Mouse (Mus musculus) heart, adult 8-10 months (tissue): ENCODE measurements around the gene Cdh15. TPM values are rescaled to one million over a fixed set of nuclear protein-coding genes. Genes with fewer than 3 reads are reported as not detected.

ENCODE experiments used
- DNase-seq: peaks from one replicate; pipeline ENCODE4 v3.0.0; 2022; ENCODE audit warnings: low spot score
- total RNA-seq, 4 experiments: library from RNA; stranded (reverse); gene quantifications; 2 replicates each; pipeline ENCODE4 v1.2.4; 2022

Cdh15 gene
- under 1 TPM in 1 of 4 experiments, not detected in 3; 0.06 TPM for total RNA-seq

DNA sequence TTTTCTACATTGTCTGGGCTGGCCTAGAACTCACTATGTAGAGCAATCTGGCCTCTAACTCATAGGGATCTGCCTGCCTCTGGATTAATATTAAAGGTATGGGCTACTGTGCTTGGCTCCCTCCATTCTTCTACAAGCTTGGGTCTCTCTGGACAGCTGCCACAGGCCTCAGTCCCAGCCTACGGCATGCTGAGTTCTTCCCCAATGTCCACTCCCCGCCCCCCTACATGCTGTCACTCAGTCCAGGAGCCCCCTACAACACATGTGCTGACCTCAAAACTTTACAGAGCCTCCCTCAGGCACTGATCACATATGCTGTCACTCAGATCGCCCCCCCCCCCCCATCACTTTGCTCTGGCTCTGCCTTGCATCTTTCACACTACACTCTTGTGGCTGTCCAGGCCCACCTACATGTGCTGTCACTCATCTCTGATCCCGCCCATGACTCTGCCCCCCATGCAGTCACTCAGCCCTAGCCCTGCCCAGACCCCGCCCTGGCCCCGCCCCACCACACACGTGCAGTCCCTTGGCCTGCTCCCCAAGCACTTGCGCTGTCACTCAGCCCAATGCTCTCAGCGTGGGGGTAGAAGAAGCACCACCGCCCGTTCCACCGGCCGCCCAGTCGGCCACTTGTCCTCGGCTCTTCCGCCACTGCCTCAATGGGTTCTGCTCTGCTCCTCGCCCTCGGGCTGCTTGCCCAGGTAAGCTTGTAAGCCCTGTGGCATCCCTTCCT is at the start of gene Cdh15:
TSS of gene Cdh15 (plus strand) at position 138 of the 733 bp plus-strand sequence.
- no peak for DNase-seq

DNA sequence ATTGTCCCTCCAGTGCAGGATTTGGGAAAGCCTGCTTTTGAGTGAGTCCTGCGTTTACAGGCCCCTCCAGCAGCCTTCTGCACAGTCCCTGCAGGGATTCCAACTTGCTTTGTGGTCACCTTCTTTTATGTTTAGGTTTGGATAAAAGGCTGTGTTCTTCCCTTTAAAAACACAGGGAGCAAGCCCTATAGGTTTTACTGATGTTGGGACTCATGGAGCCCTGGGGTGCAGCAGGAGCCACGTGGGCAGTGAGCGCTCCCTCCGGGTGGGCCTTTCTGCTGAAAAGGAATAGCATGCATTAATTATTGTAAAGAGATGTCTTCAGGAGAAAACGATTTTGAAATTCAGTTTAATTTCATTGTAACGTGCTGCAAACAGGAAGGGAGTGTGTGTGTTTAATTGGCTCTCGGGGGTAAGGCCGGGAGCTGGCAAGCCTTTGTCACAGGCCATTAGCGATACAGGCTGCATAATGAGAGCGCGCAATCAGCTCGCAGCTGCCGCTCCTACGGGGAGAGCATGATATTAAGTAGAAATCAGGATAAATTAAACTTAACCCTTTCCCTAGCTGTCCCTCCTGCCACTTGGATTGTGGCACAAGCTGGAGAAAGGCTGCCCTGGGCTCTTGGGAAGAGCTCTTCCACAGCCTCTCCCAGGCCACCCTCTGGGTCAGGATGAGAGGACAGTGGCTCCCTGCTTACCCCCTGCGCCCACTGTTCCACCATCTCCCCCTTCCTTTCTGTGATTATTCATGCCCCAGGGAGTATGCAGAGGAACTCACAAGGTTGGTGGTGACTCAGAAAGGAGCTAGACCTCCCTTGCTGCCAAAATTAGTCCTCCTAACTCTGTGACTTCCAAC is 43.6 kb upstream of the Cdh15 start:
- DNase-seq: no peak

DNA sequence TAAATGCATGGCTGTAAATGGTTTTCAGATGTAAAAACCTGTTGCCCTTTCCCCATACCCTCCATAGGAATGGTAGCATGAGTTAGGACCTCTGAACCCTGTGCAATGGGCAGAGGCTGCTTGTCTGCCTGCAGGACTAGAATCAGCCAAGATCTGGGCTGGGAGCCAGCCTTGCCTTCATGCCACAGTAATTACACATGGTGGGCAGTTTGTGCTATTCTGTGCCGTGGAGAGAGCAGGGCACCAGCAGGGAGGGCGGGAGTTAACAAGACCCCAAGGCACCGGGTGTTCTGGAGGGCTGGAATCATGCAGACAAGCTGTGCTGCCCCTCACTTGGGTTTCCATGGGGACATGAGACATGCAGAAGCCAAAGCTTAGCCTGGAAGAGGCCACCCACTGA is 42.4 kb upstream of the Cdh15 start:
- no peak for DNase-seq

DNA sequence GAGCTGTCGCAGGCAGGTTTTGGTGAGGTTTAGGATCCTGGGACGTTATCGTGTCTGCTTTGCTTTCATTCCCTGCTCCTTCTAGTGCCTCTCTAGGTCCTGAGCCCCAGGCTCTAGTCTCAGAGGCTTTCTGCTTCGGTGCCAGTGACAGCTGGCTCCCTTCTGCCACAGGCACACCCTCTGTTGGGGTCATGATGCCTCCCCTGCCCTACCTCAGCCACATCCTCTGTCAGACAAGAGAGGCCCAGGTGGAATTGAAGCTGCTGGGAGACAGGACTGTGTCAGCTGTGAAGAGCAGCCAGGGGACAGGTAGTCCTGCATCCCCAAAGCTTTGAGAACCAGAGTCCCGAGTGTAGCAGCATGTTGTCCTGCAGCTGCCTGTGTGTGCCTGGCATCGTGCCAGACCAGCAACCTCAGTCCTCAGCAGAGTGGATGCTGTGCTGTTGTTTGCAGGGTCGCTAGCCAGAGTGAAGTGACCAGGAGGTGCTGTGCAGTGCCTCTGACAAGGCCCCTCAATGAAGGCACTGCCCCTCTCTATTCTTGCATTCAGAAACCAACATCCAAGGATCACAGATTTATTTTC is 40.7 kb upstream of the Cdh15 start:
- no peak for DNase-seq

DNA sequence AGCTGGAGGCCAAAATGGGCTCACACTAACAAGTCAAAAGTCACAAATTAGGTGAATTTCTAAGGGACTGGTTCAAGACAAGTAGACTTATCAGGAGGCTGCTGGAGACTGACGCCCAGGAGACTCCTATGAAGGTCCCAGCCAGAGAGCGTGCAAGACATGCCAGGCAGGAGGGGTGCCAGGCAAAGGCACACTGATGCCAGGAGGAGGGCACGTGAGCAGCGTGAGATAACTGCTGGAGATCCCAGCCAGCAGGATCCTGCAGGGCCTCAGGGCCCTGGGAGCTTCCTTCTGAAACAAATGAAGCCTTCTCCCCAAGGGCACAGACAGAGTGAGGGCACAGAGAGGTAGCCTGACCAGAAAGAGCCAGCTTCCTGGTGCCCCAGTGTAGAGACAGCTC is 39.9 kb upstream of the Cdh15 start:
- DNase-seq: peak; percentile 34

DNA sequence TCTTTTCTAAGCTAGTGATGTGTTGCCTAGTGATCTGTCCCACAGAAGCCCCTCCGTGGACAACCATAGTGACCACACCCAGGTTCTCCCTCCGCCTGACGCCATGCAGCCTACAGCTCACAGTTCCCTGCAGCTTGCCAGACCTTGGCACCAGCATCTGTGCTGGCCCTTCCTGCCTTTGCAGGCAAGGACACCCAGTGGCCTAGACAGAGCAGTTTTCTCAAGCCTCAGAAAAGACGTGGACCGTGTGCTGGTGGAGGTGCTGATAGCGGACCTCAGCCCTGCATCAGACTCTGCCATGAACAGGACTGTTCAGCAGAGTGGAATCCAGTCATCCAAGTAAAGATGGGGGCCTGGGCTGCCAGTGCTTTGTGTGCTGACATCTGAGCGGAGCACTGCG is 37.4 kb upstream of the Cdh15 start:
- DNase-seq: no peak

DNA sequence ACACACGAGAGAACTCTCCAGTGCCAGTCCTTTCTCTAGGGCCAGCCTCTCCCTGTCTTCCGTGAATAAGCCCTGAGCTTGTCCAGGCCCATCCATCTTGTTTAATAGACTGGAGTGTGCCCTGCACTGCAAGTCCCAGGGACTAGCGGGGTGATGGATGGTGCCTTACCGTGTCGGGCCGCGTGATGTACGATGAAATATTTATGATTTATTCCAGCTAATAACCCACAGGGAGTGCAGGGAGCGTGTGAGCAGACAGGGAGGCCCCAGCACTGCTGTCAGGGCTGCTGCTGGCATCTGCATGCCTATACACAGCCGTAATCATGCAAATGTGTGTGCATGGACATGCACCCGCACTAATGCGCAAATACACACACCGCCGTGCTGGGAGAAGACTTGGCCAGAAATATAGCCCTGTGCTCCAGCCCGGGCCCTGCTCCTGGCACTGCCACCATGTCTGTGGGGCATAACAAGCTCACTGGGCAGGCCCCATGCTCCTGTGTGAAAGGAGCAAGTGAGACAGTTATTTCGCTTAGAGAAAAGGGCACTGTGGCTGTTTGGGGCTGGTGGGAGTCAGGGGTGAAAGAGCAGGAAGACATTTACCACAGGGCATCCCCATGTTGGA is 35.8 kb upstream of the Cdh15 start:
- DNase-seq: no peak

DNA sequence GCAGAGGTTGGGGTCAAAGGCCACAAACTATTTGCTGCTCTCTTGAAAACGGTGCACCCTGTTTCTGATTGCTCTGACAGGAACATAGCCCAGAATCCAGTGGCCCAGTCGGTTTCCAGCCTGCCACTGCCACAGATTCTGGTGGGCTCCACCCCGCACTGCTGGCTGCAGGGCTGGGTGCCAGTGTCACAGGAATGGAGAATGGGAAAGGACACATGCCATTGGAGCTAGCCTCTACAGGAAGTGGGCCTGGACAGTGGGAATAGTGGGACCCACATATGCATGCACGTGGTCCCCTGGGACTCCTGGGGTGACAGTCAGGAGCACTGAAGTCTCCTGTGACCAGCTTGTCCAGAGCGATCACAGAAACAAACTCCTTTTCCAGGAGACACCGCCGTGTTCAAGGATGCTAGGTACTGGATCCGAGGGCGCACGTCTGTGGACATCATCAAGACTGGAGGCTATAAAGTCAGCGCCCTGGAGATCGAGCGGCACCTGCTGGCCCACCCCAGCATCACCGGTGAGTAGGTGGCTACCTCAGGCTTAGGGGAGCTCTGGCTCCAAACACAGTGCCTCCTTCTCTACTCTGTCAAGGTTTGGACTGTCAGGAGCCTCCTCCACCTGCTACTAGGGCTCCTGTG is 35.0 kb upstream of the Cdh15 start:
- no peak for DNase-seq

DNA sequence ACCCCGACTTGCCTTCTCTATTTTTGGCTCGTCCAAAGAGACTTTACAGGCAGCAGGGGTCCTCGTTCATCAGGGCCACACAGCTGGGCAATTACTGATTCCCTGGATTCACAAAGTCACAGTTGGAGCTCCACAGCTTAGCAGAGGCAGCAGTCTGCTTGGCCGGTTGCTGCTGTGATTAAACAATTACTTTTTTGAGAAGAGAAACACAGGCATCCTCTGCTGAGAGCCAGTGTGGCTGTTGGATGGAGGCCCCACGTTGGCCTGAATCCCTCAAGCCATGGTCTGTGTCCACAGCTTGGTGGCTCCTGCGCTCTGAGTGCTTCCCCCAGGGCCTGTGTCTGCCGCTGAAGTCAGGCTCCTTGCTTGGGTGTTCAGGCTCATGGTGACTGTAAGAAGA is 33.2 kb upstream of the Cdh15 start:
- no peak for DNase-seq

DNA sequence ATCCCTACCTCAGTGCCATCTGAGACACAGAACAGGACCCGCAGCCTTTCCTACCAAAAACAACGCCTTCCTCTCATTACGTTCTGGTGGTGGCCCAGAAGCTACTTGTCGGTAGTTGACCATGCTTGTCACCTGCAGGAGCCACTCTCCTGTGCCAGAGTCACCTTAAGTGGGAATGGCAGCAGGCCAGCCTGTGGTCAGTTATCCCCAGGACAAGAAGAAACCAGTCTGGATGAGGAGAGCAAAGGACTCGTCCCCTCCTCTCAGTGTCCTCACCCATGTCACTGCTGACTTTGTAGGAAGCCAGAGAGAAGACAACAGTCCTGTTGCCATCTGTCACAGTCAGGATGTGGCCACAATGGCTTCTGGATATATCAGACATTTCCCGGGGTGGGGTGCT is 30.8 kb upstream of the Cdh15 start:
- DNase-seq: no peak

DNA sequence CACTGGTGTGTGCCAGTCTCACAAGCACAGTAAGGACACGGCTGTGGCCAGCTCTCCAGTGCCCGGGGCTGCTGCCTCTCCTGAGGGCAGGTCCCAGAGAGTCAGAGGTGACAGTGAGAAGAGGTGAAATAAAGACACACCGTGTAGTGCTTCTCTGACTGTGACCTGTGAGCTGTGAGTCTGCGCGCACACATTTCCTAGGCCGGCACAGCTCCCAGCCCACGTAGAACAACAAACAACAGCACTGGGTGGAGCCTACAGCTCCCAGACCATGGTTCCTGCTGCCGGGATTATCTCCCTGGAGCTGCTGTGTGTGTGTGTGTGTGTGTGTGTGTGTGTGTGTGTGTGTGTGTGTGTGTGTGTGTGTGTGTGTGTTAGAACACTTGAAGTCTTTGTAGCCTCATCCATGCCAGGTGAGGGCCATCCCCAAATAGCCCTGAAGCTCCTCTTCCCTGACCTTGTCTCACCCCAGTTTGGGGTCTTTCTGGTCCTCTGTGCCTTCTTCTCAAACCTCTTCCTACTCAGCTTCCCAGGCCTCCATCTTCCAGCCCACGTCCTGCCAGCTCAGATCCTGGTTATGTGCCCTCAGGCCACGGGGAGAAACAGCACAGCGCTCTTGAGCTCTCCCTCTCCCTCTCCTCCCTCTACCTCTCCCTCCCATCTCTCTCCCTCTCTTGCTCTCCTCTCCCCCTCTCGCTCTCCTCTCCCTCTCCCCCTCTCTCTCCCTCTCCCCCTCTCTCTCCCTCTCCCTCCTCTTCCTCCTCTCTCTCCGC is 29.9 kb upstream of the Cdh15 start:
- DNase-seq: no peak

DNA sequence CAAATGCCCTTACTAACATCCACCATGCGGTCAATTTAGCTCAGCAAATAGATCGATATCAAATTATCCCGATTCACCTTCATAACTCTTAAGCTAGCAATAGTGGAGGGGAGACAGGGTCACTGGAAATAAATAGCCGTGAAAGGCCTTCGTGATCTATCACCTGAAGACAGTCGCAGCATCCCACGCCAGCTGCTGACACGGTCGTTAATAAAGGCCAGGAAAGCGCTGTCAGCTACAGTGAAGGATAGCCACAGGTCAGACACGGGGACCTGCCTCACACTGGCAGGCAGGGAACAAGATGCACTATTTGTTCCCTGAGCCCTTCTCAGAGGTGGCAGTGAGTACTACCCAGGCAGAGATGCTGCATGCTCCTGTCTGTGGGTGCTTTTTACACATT is 28.0 kb upstream of the Cdh15 start:
- no peak for DNase-seq

DNA sequence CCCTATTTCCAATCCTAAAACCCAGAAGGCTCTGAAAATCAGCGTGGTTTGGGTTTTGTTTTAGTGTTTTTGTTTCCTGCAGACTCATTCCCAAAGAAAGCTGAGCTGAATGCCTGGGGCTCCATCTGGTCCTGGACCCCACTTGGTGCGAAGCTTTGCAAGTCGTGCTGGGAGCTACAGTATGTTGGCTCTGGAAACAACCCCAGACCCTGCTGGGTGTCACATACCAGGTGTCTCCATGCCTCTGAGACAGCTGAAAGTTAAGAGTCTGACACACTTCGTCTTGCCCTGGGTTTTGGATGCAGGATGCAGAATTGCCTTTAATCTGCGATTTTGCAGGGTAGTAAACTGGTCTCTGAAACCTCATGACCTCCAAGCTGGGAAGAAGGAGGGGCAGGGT is 23.2 kb upstream of the Cdh15 start:
- DNase-seq: no peak

DNA sequence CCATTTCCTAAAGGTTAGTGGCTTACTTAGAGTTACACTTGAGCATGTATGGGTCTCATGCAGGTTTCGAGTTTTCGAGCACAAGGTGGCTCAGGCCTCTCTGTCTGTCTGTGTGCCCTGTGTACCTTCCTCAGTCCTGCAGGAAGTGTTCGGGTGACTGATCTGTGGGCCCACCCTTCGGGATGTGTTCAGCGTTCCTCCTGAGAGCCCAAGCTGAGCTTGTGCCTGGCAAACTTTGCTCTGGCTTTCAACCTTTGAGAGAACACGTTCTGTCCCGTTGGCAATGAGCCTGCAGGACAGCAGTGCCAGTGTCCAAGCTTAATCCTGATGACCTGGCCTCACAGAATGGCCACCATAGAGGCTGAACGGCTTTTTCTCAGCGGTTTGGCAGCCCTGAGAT is 22.8 kb upstream of the Cdh15 start:
- DNase-seq: no peak

DNA sequence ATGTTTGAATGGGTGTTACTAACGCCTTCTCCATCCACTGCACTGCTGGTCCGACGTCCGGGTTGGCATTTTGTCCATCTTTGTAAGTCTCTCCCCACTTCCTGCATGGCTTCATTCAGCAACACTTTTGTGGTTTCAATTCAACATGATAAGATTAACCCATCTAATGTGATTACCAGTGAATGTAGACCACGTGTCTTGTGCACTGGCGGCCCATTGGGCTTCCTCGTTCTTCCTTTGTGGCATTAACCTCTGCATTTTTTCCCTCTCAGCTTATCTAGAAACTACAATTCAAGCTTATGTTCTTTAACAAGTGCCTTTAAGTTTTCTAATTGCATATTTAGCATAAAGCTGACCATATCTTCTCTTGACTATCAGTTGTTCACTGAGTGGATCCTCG is 22.4 kb upstream of the Cdh15 start:
- DNase-seq: no peak

DNA sequence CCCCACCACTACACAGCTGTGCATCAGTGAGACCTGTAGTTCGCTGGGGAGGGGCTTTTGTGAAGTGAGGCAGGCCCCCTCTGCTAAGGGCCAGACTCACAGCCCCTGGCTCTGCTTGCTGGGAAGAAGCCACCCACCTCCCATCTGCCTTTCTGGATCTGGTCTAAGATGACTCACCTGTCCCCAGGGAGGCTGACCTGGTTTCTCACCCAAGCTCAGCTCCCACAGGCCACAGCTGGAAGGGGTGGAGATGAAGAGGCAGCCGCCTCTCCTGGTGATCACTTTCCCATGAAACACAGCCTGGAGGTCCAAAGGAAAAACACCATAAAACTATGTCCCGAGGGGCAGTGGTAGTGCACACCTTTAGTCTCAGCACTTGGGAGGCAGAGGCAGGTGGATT is 18.4 kb upstream of the Cdh15 start:
- no peak for DNase-seq

DNA sequence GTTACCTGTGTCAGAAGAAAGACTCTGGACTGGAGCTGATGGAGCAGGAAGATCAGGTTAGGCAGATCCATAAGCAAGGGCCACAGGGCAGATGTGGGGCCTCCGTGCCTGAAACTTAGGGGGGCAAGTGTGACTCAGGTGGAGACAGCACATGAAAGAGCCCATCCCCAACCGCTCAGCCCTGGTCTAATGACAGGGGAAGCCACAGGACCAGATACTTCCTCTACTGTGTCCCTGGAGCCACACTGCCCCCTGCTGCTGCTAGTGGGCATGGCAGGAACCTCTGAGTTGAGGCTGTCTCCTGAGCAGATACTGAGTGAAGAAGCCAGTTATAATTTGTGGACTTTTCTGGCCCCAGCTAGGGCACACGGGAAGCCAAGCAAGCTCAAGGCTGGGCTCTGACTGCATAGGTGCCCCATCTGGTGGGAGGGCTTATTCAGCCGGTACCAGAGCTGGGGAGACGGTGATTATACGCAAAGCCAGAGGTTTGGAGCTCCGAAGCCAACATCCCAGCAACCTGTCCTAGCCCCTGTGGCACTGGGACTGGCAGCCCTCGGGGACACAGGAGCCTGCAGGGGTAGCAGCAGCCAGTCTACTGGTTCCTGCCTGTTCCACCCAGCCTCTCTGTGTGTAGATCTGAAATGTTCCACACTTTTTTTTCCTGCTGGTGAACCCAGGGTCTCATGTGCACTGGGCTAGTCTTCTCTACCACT is 17.3 kb upstream of the Cdh15 start:
- DNase-seq: peak; percentile 91

DNA sequence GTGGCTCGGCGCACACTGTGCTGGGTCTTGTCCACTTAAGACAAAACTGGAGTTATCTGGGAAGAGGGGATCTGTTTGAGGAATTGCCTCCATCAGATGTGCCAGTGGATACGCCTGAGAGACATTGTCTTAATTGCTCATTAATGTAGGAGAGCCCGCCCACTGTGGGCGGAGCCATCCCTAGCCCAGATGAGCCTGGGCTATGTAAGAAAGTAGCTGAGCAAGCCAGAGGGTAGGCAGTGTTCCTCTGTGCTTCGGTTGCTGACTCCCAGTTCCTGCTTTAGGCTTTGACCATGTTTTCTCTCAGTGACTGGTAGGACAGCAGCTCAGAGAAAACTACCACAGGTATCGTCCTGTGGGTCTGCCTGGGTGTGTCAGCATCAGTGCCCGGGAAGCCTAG is 13.3 kb upstream of the Cdh15 start:
- no peak for DNase-seq

DNA sequence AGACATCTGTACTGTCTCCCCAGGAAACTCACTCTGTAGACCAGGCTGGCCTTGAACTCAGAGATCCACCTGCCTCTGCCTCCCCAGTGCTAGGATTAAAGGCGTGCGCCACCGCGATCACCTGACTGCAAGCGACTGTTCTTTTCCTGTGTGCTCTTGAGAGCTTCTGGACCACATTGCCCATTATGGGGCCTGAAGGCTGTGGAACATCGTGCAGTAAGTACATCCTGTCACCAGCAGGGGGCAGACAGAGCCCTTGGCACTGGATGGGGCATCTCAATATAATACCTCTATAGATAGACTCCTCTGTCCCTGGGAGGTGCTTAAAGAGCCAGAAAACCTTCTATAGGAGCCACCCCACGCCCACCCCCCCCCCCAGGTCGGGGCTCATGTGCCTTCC is 12.8 kb upstream of the Cdh15 start:
- peak; percentile 78 for DNase-seq

DNA sequence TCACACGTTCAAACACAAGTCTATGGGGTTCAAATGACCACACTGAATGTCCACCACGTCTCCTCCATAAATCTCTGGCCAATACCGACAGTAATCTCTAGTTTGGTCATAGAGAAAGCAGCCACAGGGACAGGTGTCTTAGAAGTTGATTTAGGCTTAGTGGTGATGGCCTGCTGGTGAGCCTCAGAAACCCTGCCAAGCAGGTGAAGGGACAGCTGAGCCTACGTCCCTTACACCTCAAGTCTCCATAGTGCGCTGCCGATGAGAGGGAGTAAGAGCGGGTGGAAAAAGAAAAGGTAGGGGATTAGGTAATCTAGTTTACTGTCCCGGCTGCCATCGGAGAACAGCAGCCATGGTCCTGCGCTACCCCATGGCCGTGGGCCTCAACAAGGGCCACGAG is 11.6 kb upstream of the Cdh15 start:
- DNase-seq: no peak
